Mouse (Mus musculus) myocyte (in vitro differentiated cells): ENCODE data around the gene Kcnq1. TPM values are rescaled to one million over a fixed set of nuclear protein-coding genes. Genes with fewer than 3 reads are reported as not detected.

Experiments
- H3K27me3 ChIP-seq: one replicate; pipeline ENCODE4 v1.6.1; 2011; ENCODE audit not compliant: control insufficient read depth, insufficient read depth, insufficient read length
- H3K36me3 ChIP-seq: one replicate; pipeline ENCODE4 v1.6.1; 2011; ENCODE audit not compliant: control insufficient read depth, insufficient read depth
- H3K4me2 ChIP-seq: one replicate; pipeline ENCODE4 v1.6.1; 2011; ENCODE audit warnings: low read depth, control low read depth
- H3K4me3 ChIP-seq: one replicate; pipeline ENCODE4 v1.5.1; 2011; ENCODE audit warnings: mild to moderate bottlenecking, control low read depth, moderate library complexity
- H3K79me2 ChIP-seq: one replicate; pipeline ENCODE4 v1.6.1; 2011; ENCODE audit not compliant: control insufficient read depth, insufficient read depth
- H3ac ChIP-seq: one replicate; pipeline ENCODE4 v1.6.1; 2011; ENCODE audit not compliant: control insufficient read depth, insufficient read length
- CEBPB ChIP-seq: IDR thresholded peaks from 2 replicates; pipeline ENCODE4 v1.6.1; 2011; ENCODE audit warnings: mild to moderate bottlenecking, moderate library complexity; ENCODE audit not compliant: poor library complexity, insufficient read depth, severe bottlenecking
- E2F4 ChIP-seq: IDR thresholded peaks from one replicate; pipeline ENCODE4 v1.6.1; 2011; ENCODE audit warnings: mild to moderate bottlenecking, control low read depth, moderate library complexity; ENCODE audit not compliant: insufficient read depth
- MAX ChIP-seq: IDR thresholded peaks from one replicate; pipeline ENCODE4 v1.6.1; 2011; ENCODE audit warnings: low read depth, mild to moderate bottlenecking, control low read depth
- MYOD1 ChIP-seq, 3 experiments: IDR thresholded peaks; one replicate each; pipeline ENCODE4 v1.6.1; 2011; ENCODE audit warnings: control low read depth in 2 of 3, low read depth in 2 of 3, mild to moderate bottlenecking in 2 of 3, moderate library complexity in 1 of 3; ENCODE audit not compliant: insufficient read length in 2 of 3, control insufficient read depth in 1 of 3
- MYOG ChIP-seq, 3 experiments: IDR thresholded peaks; one replicate each; pipeline ENCODE4 v1.6.1; 2011; ENCODE audit warnings: control low read depth in 2 of 3, low read depth in 2 of 3, mild to moderate bottlenecking in 2 of 3; ENCODE audit not compliant: insufficient read length in 2 of 3, control insufficient read depth in 1 of 3, insufficient read depth in 1 of 3
- POLR2A ChIP-seq: IDR thresholded peaks from one replicate; pipeline ENCODE4 v1.6.1; 2011; ENCODE audit warnings: low read depth, mild to moderate bottlenecking, control low read depth, moderate library complexity; ENCODE audit not compliant: insufficient read length
- POLR2AphosphoS2 ChIP-seq: IDR thresholded peaks from one replicate; pipeline ENCODE4 v1.6.1; 2011; ENCODE audit warnings: low read depth, control low read depth; ENCODE audit not compliant: insufficient read length
- REST ChIP-seq: IDR thresholded peaks from one replicate; pipeline ENCODE4 v1.6.1; 2011; ENCODE audit warnings: mild to moderate bottlenecking, control low read depth, moderate library complexity; ENCODE audit not compliant: insufficient read depth, insufficient read length
- SRF ChIP-seq: IDR thresholded peaks from one replicate; pipeline ENCODE4 v1.6.1; 2011; ENCODE audit warnings: low read depth; ENCODE audit not compliant: control insufficient read depth, insufficient read length
- TCF12 ChIP-seq: IDR thresholded peaks from one replicate; pipeline ENCODE4 v1.6.1; 2011; ENCODE audit warnings: mild to moderate bottlenecking, control low read depth; ENCODE audit not compliant: poor library complexity, insufficient read depth, severe bottlenecking
- TCF3 ChIP-seq: IDR thresholded peaks from one replicate; pipeline ENCODE4 v1.6.1; 2011; ENCODE audit warnings: low read depth, control low read depth; ENCODE audit not compliant: insufficient read length
- USF1 ChIP-seq: IDR thresholded peaks from one replicate; pipeline ENCODE4 v1.6.1; 2011; ENCODE audit warnings: low read depth, mild to moderate bottlenecking, control low read depth, moderate library complexity
- polyA plus RNA-seq: library from polyadenylated mRNA; unstranded; fragments of >200 nt; fragmentation: generic; extraction: Trizol; gene quantifications from one replicate; pipeline ENCODE4 v1.2.1, GENCODE M21; 2012; ENCODE audit warnings: missing spikeins

The Kcnq1 gene
- polyA plus RNA-seq, 1 experiment = 0.12 TPM

- H3K36me3 ChIP-seq = no peaks in the 10 kb centered on the region
- no peak for TF ChIP-seq REST
- no peak for TF ChIP-seq E2F4
- TF ChIP-seq POLR2A = no peak
- TF ChIP-seq USF1 = no peak
- TF ChIP-seq TCF3 = no peak
- TF ChIP-seq POLR2AphosphoS2 = no peak
- TF ChIP-seq MYOD1 (IDR thresholded peaks at IDR 0.05; ENCODE audit: control insufficient read depth in 1 of 3, insufficient read length in 2 of 3, low read depth in 2 of 3) = no peak
- TF ChIP-seq SRF = no peak
- no peak for TF ChIP-seq MAX
- TF ChIP-seq CEBPB = no peak
- no peak for TF ChIP-seq TCF12
- no peak overlapping the region for H3K4me2 ChIP-seq
- H3K4me3 ChIP-seq = no peak overlapping the region
- H3K79me2 ChIP-seq = no peaks in the 10 kb centered on the region
- no peaks in the 10 kb centered on the region for H3K27me3 ChIP-seq
- no peak overlapping the region for H3ac ChIP-seq
Measured at GRCm38 (mm10) chr7:143355831-143356230, 249.7 kb downstream of the Kcnq1 start.

GRCm38 (mm10) chr7:143357109-143357508 lies 250.9 kb downstream of the Kcnq1 start:
- Histone ChIP-seq H3K79me2 (no peaks in the 10 kb centered on the region), H3K4me3 (no peak overlapping the region), H3K36me3 (no peaks in the 10 kb centered on the region), H3K4me2 (no peak overlapping the region), H3ac (no peak overlapping the region), H3K27me3 (no peaks in the 10 kb centered on the region)
- no peak for TF ChIP-seq USF1

GRCm38 (mm10) chr7:143357831-143358230 lies 251.7 kb downstream of the Kcnq1 start:
- no peak overlapping the region for H3K4me2 ChIP-seq
- no peaks in the 10 kb centered on the region for H3K79me2 ChIP-seq
- H3K27me3 ChIP-seq = no peaks in the 10 kb centered on the region
- no peak overlapping the region for H3K4me3 ChIP-seq
- TF ChIP-seq CEBPB (no peak), POLR2AphosphoS2 (no peak), MYOG (IDR thresholded peaks at IDR 0.05; ENCODE audit: control insufficient read depth in 1 of 3, insufficient read depth in 1 of 3, insufficient read length in 2 of 3, low read depth in 2 of 3) (no peak), MAX (no peak), SRF (no peak), E2F4 (no peak)
- H3K36me3 ChIP-seq = no peaks in the 10 kb centered on the region
- H3ac ChIP-seq = no peak overlapping the region

GRCm38 (mm10) chr7:143359762-143360161 lies 253.6 kb downstream of the Kcnq1 start:
- no peak for TF ChIP-seq TCF3
- TF ChIP-seq CEBPB = no peak
- TF ChIP-seq MYOG (IDR thresholded peaks at IDR 0.05; ENCODE audit: control insufficient read depth in 1 of 3, insufficient read depth in 1 of 3, insufficient read length in 2 of 3, low read depth in 2 of 3) = no peak
- Histone ChIP-seq H3K36me3 (no peaks in the 10 kb centered on the region), H3K79me2 (no peaks in the 10 kb centered on the region), H3K4me2 (no peak overlapping the region), H3K4me3 (no peak overlapping the region), H3ac (no peak overlapping the region), H3K27me3 (no peaks in the 10 kb centered on the region)

GRCm38 (mm10) chr7:143360776-143361175 lies 254.6 kb downstream of the Kcnq1 start:
- Histone ChIP-seq H3K36me3 (no peaks in the 10 kb centered on the region), H3K27me3 (no peaks in the 10 kb centered on the region), H3K4me2 (no peak overlapping the region), H3K79me2 (no peaks in the 10 kb centered on the region), H3K4me3 (no peak overlapping the region), H3ac (no peak overlapping the region)
- TF ChIP-seq REST = no peak
- TF ChIP-seq E2F4 = no peak
- TF ChIP-seq TCF12 = no peak
- TF ChIP-seq POLR2AphosphoS2 = no peak
- no peak for TF ChIP-seq CEBPB
- TF ChIP-seq USF1 = no peak
- TF ChIP-seq SRF = no peak
- TF ChIP-seq TCF3 = no peak
- no peak for TF ChIP-seq MYOD1 (IDR thresholded peaks at IDR 0.05; ENCODE audit: control insufficient read depth in 1 of 3, insufficient read length in 2 of 3, low read depth in 2 of 3)
- TF ChIP-seq MYOG (IDR thresholded peaks at IDR 0.05; ENCODE audit: control insufficient read depth in 1 of 3, insufficient read depth in 1 of 3, insufficient read length in 2 of 3, low read depth in 2 of 3) = no peak
- no peak for TF ChIP-seq MAX
- no peak for TF ChIP-seq POLR2A
